Mouse (Mus musculus) intestine, embryonic 15.5 days (tissue): ENCODE results near the gene Iars. TPM values are rescaled to one million over a fixed set of nuclear protein-coding genes. Genes with fewer than 3 reads are reported as not detected.

Source experiments
- ATAC-seq: fragments of 200-750 bp; cut with Nextera tagmentation; 2 replicates; pipeline ENCODE4 v1.8.0; 2017; ENCODE audit warnings: moderate TSS enrichment, moderate library complexity
- H3K27ac ChIP-seq: fragments of 300-500 bp; sonication (generic); 2 replicates; pipeline ENCODE4 v1.5.1; 2015; ENCODE audit warnings: mild to moderate bottlenecking, inconsistent platforms
- H3K27me3 ChIP-seq: fragments of 300-500 bp; sonication (generic); replicated peaks from 2 replicates; pipeline ENCODE4 v1.6.1; 2015; ENCODE audit warnings: inconsistent platforms
- H3K36me3 ChIP-seq: fragments of 300-500 bp; sonication (generic); 2 replicates; pipeline ENCODE4 v1.6.1; 2015; ENCODE audit warnings: inconsistent platforms
- H3K4me1 ChIP-seq: fragments of 300-500 bp; sonication (generic); replicated peaks from 2 replicates; pipeline ENCODE4 v1.6.1; 2015; ENCODE audit warnings: inconsistent platforms
- H3K4me2 ChIP-seq: fragments of 300-500 bp; sonication (generic); replicated peaks from 2 replicates; pipeline ENCODE4 v1.6.1; 2015; ENCODE audit warnings: mild to moderate bottlenecking, inconsistent platforms
- H3K4me3 ChIP-seq: fragments of 300-500 bp; sonication (generic); replicated peaks from 2 replicates; pipeline ENCODE4 v1.5.1; 2015; ENCODE audit warnings: inconsistent platforms
- H3K9ac ChIP-seq: fragments of 300-500 bp; sonication (generic); 2 replicates; pipeline ENCODE4 v1.6.1; 2015; ENCODE audit warnings: inconsistent platforms
- H3K9me3 ChIP-seq: fragments of 300-500 bp; sonication (generic); 2 replicates; pipeline ENCODE4 v1.6.1; 2016; ENCODE audit warnings: inconsistent platforms
- WGBS: fragments of 180-500 bp; shearing (Covaris S2); methylation state at CpG from one replicate; pipeline ENCODE4 v1.1.7; 2015; 5-methylcytosine and 5-hydroxymethylcytosine counted together
- polyA plus RNA-seq: library from polyadenylated mRNA; unstranded; fragments of >200 nt; fragmentation: Nextera tagmentation; extraction: Ambion mirVana; gene quantifications from 2 replicates; pipeline ENCODE4 v1.2.1, GENCODE M21; 2015

The Iars gene
- polyA plus RNA-seq, 1 experiment from 2014 or later = 82.9 TPM

DNA sequence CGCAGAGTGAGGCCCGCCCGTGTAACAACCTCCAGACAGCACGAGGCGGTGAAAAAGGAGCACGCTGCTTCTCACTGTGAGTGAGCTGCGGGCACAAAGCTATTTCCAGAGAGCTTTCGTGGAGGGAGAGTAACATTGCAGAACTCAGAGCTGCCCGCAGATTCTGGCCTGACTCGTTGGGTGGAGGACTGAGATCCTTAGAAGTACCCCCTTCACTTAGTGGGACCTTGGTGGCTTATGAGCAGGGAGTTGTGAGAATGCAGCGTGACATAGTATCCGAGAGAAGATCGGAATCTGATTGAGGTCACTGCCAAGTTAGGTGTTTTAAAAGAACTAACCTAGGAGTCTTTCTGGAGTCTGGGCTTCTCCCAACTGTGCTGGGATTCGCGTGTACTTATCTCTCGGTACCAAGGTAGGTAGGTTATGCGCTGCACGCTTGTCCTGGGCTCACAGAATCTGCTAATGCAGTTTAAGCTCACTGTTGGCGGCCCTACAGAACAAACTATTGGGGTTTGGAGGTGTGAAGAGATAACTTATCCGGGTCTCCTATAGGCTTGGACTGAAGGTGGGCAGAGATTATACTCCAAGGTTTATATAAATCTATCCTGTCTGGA is 440 bp downstream of the Iars start:
- Histone ChIP-seq H3K27ac (peak overlapping the region; percentile 79), H3K9ac (peak overlapping the region; percentile 80), H3K9me3 (no peaks in the 10 kb centered on the region), H3K4me2 (peak overlapping the region; percentile 69), H3K27me3 (no peaks in the 10 kb centered on the region), H3K4me1 (peaks cover 7% of the 10 kb centered on the region; the same call in 1 of the 2 replicates), H3K36me3 (no peaks in the 10 kb centered on the region), H3K4me3 (peak overlapping the region; percentile 81)
- under 1% methylated on average over 20 of the region's 20 CpGs for WGBS
- peak; percentile 54 for ATAC-seq

DNA sequence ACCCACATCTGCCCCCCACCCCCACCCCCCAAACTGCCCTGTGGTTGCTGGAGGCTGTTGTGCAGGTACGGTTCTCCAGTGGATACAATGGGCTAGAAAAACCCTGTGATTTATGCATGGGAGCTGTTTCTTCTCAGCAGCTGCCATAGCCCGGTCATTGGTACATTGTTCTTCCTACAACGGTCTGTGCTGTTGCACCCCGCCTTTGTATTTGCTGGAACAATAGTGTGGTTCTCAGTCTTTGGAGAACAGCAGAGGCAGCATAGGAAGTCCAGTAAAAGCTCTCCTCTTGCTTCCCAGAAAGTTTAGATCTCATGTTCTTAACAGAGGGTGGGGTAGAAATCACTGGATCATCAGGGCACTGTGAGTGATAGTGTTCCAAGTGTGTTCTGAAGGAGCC is 2.4 kb downstream of the Iars start:
- WGBS = 79% methylated on average over 4 of the region's 4 CpGs
- Histone ChIP-seq H3K27me3 (no peaks in the 10 kb centered on the region), H3K9me3 (no peaks in the 10 kb centered on the region), H3K9ac (no peak overlapping the region), H3K36me3 (0 out of 2 replicates have a peak, but pooled peaks cover 10% of the 10 kb centered on the region), H3K4me2 (no peak overlapping the region), H3K27ac (no peak overlapping the region), H3K4me3 (no peak overlapping the region), H3K4me1 (peaks cover 7% of the 10 kb centered on the region; the same call in 1 of the 2 replicates)
- no peak for ATAC-seq

DNA sequence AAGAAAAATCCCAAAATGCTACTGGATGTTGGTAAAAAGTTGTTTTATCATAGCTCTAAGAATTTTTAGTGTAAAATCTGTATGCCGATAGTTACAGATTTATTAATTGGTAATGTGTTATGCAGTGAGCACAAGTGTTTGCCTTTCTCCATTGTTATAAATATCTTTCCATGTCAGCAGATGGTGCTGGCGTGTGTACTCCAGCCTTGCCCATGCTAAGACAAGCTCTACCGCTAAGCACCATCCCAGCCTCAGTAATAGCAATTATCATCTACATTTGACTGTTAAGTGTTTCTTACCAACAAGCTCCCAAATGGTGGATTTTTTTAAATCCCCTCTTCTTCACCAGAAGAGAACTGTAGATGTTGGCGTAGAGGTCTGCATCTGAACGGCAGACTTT is 9.2 kb downstream of the Iars start:
- H3K27me3 ChIP-seq = no peaks in the 10 kb centered on the region
- no peak overlapping the region for H3K4me2 ChIP-seq
- ATAC-seq = no peak
- H3K9ac ChIP-seq = no peak overlapping the region
- H3K9me3 ChIP-seq = no peaks in the 10 kb centered on the region
- WGBS = 95% methylated on average over 5 of the region's 5 CpGs
- no peaks in the 10 kb centered on the region for H3K4me1 ChIP-seq
- H3K27ac ChIP-seq = no peak overlapping the region
- H3K4me3 ChIP-seq = no peak overlapping the region
- peaks cover 34% of the 10 kb centered on the region for H3K36me3 ChIP-seq

- no peaks in the 10 kb centered on the region for H3K4me1 ChIP-seq
- H3K27ac ChIP-seq = no peak overlapping the region
- H3K27me3 ChIP-seq = no peaks in the 10 kb centered on the region
- H3K4me3 ChIP-seq = no peak overlapping the region
- WGBS = 90% methylated on average over 11 of the region's 11 CpGs
- H3K9ac ChIP-seq = no peak overlapping the region
- peaks cover 52% of the 10 kb centered on the region for H3K36me3 ChIP-seq
- no peak for ATAC-seq
- H3K9me3 ChIP-seq = no peaks in the 10 kb centered on the region
- H3K4me2 ChIP-seq = no peak overlapping the region
Observed at GRCm38 (mm10) chr13:49703216-49703779, 21.4 kb downstream of the Iars start.

- Histone ChIP-seq H3K9me3 (no peaks in the 10 kb centered on the region), H3K4me1 (no peaks in the 10 kb centered on the region), H3K27ac (no peak overlapping the region), H3K27me3 (no peaks in the 10 kb centered on the region), H3K4me3 (no peak overlapping the region), H3K9ac (no peak overlapping the region), H3K36me3 (peaks cover 59% of the 10 kb centered on the region), H3K4me2 (no peak overlapping the region)
- 93% methylated on average over 3 of the region's 3 CpGs for WGBS
- ATAC-seq = no peak
Observed at GRCm38 (mm10) chr13:49706032-49706690, 24.3 kb downstream of the Iars start.

DNA sequence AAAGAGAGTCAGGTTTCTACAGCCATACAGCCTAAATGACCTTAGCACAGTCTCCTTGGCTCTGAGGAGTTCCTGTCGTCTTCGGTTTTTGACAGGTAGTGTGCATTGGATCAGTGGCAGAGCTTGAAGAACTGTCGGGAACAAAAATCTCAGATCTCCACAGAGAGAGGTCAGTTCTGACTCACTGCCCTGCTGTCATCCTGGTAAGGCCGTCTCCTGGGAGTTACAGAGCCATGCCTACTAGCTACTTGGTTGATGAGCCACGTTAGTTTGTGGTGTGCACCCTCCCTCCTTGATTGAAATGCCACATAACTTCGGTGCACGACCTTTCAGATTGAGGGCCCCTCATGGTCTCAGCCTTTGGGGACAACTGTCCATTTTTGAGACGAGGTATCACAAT is 26.4 kb downstream of the Iars start:
- H3K4me2 ChIP-seq = no peak overlapping the region
- no peak for ATAC-seq
- H3K36me3 ChIP-seq = peaks cover 52% of the 10 kb centered on the region
- H3K9ac ChIP-seq = no peak overlapping the region
- no peaks in the 10 kb centered on the region for H3K27me3 ChIP-seq
- H3K9me3 ChIP-seq = no peaks in the 10 kb centered on the region
- WGBS = 90% methylated on average over 8 of the region's 8 CpGs
- H3K27ac ChIP-seq = no peak overlapping the region
- no peaks in the 10 kb centered on the region for H3K4me1 ChIP-seq
- H3K4me3 ChIP-seq = no peak overlapping the region

DNA sequence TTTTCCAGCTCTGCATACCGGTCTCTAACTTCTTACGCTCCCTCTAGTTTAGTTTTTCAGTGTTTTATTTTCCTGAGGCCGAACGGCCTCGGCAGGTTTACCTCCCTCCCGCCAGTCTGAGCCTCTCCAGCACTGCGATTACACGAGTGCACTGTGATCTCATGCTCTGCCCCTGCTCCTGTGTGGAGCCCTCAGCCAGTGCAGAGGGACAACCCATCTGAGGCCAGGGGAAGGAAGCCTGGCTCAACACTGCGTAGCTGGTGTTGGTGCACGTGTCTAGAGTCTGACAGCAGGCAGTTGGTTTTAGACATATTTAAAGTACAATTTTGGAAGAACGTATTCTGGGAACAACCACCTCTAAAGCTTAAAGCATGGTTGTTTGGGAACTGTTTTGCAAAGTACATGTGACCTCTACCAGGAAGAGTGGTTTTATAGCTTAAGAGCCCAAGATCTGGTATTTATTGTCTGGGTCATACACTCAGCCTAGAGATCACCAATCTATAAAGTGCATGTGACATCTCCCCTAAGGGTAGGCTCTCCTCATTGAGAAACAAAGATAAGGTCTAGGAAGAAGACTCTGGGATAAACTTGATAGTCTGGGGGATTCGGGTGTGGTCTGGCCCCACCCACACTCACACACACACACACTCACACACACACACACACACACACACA is 30.3 kb downstream of the Iars start:
- H3K27ac ChIP-seq = 0 out of 2 replicates have a peak overlapping the region, but pooled peaks have one; percentile 17
- H3K36me3 ChIP-seq = peaks cover 45% of the 10 kb centered on the region
- no peak overlapping the region for H3K9ac ChIP-seq
- H3K9me3 ChIP-seq = no peaks in the 10 kb centered on the region
- no peak overlapping the region for H3K4me2 ChIP-seq
- no peaks in the 10 kb centered on the region for H3K27me3 ChIP-seq
- WGBS = 83% methylated on average over 12 of the region's 12 CpGs
- no peak overlapping the region for H3K4me3 ChIP-seq
- no peaks in the 10 kb centered on the region for H3K4me1 ChIP-seq
- peak; percentile 72 for ATAC-seq

GRCm38 (mm10) chr13:49719310-49719709 is 37.4 kb downstream of the Iars start:
- Histone ChIP-seq H3K27ac (no peak overlapping the region), H3K4me1 (no peaks in the 10 kb centered on the region), H3K4me2 (no peak overlapping the region), H3K27me3 (no peaks in the 10 kb centered on the region), H3K4me3 (no peak overlapping the region), H3K9me3 (no peaks in the 10 kb centered on the region), H3K36me3 (peaks cover 66% of the 10 kb centered on the region), H3K9ac (no peak overlapping the region)
- no peak for ATAC-seq
- 83% methylated on average over 3 of the region's 3 CpGs for WGBS

- peaks cover 29% of the 10 kb centered on the region for H3K36me3 ChIP-seq
- H3K27me3 ChIP-seq = no peaks in the 10 kb centered on the region
- 85% methylated on average over 2 of the region's 2 CpGs for WGBS
Observed at GRCm38 (mm10) chr13:49736430-49736829, 54.5 kb downstream of the Iars start.

DNA sequence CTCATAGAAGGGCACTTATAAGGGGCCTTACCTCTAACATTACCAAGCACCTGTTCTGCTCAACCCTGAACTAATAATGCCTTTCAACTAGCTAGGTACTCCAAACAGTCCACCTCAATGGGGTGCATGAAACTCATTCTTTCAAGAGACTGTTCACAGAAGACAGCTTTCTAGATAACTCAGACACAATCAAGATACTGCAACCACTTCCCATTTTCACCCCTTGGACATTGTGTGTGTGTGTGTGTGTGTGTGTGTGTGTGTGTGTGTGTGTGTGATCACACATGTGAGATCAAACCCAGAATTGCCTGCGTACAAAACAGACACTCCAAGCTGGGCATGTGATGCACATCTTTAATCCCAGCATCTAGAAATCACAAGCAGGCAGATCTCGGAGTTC is 56.1 kb downstream of the Iars start:
- ATAC-seq = no peak
- H3K4me3 ChIP-seq = no peak overlapping the region
- WGBS = 85% methylated on average over 2 of the region's 2 CpGs
- no peaks in the 10 kb centered on the region for H3K27me3 ChIP-seq
- no peak overlapping the region for H3K27ac ChIP-seq
- no peaks in the 10 kb centered on the region for H3K4me1 ChIP-seq
- peaks cover 16% of the 10 kb centered on the region for H3K36me3 ChIP-seq
- H3K9ac ChIP-seq = no peak overlapping the region
- no peak overlapping the region for H3K4me2 ChIP-seq
- H3K9me3 ChIP-seq = no peaks in the 10 kb centered on the region

More at GRCm38 (mm10) chr13:49736430-49736829, 54.5 kb downstream of the Iars start:
- no peak overlapping the region for H3K4me2 ChIP-seq
- ATAC-seq = no peak
- H3K9ac ChIP-seq = no peak overlapping the region
- H3K4me3 ChIP-seq = no peak overlapping the region
- H3K4me1 ChIP-seq = no peaks in the 10 kb centered on the region
- no peak overlapping the region for H3K27ac ChIP-seq
- H3K9me3 ChIP-seq = no peaks in the 10 kb centered on the region

DNA sequence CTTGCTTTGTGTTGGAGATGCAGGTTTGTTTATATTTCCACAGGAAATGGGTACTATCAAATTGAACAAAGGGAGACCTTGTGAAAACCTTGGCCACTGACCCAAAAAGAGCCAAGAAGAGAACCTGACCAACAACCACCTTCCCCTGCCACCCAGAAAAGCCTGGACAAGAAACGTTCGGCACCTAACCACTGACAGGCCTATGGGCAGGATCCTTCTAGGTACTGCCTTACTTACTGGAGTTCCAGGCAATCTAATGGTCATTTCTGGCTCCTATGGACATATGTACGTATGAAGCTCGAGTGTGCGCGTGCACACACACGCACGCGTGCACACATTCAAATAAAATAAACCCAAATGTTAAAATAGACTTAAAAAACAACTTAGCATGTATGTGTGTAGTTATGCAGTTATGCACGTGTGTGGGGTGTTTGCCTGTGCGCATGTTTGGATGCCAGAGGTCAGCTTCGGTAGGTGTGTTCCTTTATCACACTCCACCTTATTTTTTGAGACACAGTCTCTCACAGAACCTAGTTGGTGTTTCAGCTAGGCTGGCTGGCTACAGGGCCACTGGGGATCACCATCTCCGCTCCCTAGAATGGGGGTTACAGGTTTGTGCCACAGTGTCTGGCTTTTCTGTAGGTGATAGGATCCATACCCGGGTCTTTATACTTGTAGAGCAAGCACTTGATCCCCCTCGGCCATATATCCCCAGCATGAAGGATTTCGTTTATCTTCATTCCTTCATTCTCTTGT is 59.6 kb downstream of the Iars start:
- no peak for ATAC-seq
- H3K4me3 ChIP-seq = no peak overlapping the region

GRCm38 (mm10) chr13:49756591-49756990 is 74.7 kb downstream of the Iars start:
- no peak overlapping the region for H3K4me3 ChIP-seq
- H3K4me1 ChIP-seq = no peaks in the 10 kb centered on the region
- H3K9ac ChIP-seq = no peak overlapping the region
- H3K27ac ChIP-seq = no peak overlapping the region
- H3K4me2 ChIP-seq = no peak overlapping the region
- no peaks in the 10 kb centered on the region for H3K9me3 ChIP-seq
- H3K27me3 ChIP-seq = no peaks in the 10 kb centered on the region
- 86% methylated on average over 9 of the region's 9 CpGs for WGBS
- ATAC-seq = no peak
- H3K36me3 ChIP-seq = no peaks in the 10 kb centered on the region

More for the DNA sequence above, 59.6 kb downstream of the Iars start:
- H3K4me2 ChIP-seq = no peak overlapping the region
- H3K36me3 ChIP-seq = no peaks in the 10 kb centered on the region
- no peaks in the 10 kb centered on the region for H3K27me3 ChIP-seq
- no peaks in the 10 kb centered on the region for H3K4me1 ChIP-seq
- no peaks in the 10 kb centered on the region for H3K9me3 ChIP-seq
- no peak overlapping the region for H3K9ac ChIP-seq
- WGBS = 93% methylated on average over 16 of the region's 16 CpGs
- no peak overlapping the region for H3K27ac ChIP-seq
